Mouse (Mus musculus): ENCODE results near the gene Stac2. TPM values are rescaled to one million over a fixed set of nuclear protein-coding genes. Genes with fewer than 3 reads are reported as not detected.

Stac2 gene
- total RNA-seq, 2 experiments from 2014 or later = 0.64 to 0.81 TPM

- no peak for DNase-seq
Measured at GRCm38 (mm10) chr11:98021118-98021517, 32.1 kb downstream of the Stac2 start.

- no peak for DNase-seq
Measured at GRCm38 (mm10) chr11:98020710-98021109, 32.6 kb downstream of the Stac2 start.

- no peak for DNase-seq
Measured at GRCm38 (mm10) chr11:98019883-98020610, 33.2 kb downstream of the Stac2 start.

DNA sequence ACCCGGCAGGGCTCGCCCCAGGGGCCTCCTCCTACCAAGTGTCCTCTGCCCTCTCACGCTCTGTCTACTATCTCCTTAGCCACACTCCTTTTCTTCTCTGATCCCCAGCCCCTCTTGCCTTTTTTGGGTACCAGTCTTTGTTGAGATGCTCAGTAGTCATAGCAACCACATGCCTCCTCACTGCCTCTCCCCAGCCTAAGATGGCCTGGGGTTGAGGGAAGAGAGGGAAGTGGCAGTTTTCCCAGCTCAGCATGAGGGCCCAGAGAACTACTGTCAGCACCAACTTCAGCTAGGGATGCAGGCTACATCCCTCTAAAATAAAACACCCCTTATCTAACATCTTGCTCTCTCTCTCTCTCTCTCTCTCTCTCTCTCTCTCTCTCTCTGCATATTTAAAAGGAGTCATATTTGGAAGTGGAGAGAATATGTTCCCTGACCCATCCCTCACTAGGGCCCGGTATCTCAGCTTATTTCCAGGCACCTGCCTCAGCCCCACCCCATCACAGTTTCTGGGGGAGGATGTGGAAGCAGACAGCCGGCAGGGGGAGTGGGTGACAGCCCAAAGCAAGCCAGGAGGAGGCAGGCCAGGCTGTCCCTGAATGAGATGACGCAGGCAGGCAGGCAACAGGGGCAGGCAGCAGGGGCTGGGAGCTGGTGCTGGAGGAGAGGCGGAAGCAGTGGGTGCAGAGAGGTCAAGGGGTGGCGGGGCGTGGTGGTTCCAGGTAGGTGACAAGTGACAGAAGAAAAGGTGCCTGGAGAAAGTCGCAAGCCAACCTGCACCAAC is 34.2 kb downstream of the Stac2 start:
- peak; percentile 59 for DNase-seq

DNA sequence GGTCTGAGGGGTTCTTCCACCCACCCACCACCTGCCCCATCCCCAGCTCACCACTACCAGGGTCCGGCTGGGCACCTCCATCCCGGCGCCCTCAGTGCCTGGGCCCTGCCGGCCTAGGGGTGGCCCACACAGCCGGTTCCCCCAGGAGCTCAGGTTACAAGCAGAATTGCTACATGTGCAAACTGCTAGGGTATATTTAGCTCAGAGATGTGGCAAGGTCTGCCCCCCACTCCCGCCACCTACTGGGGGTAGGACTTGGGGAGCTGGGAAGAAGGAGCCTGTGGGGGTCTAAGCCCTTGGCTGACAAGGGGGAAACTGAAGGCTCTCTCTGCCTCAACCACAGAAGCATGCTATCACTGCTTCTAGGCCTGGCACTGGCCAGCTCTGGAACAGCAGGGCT is 35.0 kb downstream of the Stac2 start:
- no peak for DNase-seq

GRCm38 (mm10) chr11:98016824-98017223 is 36.4 kb downstream of the Stac2 start:
- no peak for DNase-seq

- DNase-seq = no peak
Measured at GRCm38 (mm10) chr11:98016177-98016576, 37.1 kb downstream of the Stac2 start.

GRCm38 (mm10) chr11:98012831-98013230 is 40.4 kb downstream of the Stac2 start:
- DNase-seq = no peak

GRCm38 (mm10) chr11:98011716-98012115 is 41.5 kb downstream of the Stac2 start:
- no peak for DNase-seq

GRCm38 (mm10) chr11:98008087-98008486 is 45.2 kb downstream of the Stac2 start:
- no peak for DNase-seq

DNA sequence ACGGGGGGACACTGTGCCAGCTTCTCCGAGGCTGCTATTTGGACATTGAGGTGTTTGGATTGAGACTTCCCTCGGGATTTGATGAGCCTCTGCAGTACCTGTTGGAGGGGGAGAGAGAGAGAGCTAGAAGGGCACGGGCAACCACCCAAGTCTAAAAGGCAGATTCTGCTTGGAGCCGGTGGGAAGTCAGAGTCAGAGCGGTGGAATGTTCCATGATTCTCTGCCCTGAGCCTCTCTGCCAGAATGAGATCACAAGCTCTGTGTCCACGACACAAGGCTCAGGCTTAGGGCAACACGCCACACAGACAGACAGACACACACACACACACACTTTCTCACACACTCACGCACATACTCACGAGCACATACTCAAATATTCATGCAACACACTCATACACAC is 47.6 kb downstream of the Stac2 start:
- peak; percentile 84 for DNase-seq

DNA sequence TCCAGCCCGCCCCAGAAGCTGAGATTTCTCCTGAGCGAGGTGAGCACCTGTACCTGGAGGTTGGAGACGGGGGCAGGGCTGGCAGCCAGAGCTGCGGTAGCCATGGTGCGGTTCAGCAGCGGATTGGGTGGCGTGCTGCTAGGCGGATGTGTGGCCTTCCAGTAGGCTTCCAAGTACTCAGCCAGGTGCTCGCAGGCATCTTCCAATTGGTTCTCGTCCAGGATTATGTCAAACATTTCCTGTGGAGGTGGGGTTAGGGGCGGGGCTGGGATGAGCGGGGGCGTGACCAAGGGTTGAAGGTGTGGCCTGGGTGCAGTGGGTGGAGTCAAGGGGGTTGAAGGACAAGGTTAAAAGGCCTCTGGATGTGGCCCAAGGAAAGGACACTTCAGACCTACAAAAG is 48.2 kb downstream of the Stac2 start:
- DNase-seq = peak; percentile 40

GRCm38 (mm10) chr11:98004161-98004560 is 49.1 kb downstream of the Stac2 start:
- no peak for DNase-seq

DNA sequence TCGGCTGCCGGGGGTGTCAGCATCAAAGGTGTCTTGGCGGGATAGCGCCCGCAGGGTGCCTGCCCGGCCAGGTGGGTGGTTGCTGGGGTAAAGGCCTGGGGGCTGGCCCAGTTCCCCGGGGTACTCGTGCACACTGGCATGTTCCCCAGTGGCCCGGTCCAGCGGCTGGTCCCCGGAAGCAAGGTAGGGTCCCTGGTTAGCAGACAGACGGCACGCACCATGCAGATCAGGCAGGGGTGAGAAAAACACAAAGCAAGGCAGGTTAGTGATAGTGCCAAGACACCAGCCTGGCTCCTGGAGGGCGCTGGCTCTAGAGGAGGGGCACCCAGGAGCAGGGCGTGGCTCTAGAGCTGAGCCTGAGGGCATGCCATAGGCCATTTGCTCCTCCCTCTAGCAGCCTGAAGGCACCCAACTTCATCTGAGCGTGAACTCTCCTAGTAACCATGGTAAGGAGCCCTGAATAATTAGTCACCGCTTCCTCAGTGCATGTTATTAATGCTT is 50.0 kb downstream of the Stac2 start:
- DNase-seq = no peak

- DNase-seq = peak; percentile 91
Measured at GRCm38 (mm10) chr11:98002627-98003026, 50.6 kb downstream of the Stac2 start.

DNA sequence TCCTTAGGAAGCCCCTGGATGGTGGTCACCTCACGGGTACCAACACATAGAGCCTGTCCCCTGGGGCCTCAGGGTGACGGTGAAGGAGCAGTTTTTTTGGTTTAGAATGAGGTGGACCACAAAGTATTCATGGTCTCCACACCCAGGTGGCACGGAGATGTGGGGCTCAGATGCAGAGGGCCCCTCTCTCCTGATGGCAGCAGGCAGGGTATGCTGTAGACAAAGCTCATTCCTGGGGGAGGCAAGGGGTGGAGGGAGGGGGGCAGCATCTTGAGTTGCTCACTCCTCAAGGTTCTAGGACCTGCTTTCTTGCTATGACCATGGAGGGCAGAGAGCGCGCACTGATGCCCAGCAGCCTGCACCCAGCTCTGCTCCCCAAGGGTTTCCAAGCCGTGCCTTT is 51.3 kb downstream of the Stac2 start:
- DNase-seq = no peak

DNA sequence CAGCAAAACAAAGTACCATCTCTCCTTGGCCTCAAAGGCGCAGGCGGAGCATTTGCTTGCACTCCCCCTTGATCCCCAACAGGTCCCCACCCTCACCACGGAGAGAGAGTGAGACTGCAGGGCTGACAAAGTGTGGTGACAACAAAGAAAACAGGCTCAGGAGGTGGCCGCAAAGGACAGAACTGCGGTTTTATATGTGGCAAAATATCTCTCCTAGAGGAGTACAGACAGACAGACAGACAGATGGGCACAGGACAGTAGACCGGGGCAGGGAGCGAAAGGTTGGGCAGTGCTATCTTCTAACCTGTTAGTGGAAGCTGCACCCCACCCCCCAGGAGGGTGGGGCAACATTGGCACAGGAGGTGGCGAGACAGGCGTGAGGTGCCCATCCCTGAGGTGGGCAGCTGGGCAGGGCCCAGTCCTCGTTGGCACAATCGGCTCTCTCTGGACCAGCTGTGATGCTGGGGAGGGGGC is 51.9 kb downstream of the Stac2 start:
- DNase-seq = no peak

GRCm38 (mm10) chr11:98000378-98001140 is 52.7 kb downstream of the Stac2 start:
- DNase-seq = no peak

DNA sequence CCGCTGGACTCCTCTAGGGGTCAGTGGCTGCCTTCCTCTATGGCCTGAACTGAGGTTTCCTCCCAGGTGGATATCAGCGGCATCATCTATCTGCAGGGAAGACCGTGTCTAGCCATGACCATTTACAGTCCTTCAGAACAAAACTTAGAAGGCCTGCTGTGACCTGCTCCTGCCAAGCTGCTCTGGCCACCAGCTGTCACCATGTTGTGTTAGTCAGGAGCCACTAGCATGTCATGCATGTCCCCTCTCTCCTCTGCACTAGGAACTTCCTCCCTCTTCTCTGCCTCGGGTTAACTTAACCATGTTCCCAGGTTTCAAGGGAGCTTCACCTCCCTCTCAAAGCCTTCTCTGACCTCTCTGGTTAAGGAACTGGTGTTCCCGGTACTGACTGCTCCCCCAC is 53.5 kb downstream of the Stac2 start:
- no peak for DNase-seq

GRCm38 (mm10) chr11:97998898-97999608 is 54.2 kb downstream of the Stac2 start:
- no peak for DNase-seq

- no peak for DNase-seq
Measured at GRCm38 (mm10) chr11:97998074-97998793, 55.0 kb downstream of the Stac2 start.

Measured in heart, postnatal 4 days (tissue).